Mouse (Mus musculus) embryonic fibroblast, embryonic 13.5 days (primary cell): ENCODE data around the gene Ptpn13. TPM values are rescaled to one million over a fixed set of nuclear protein-coding genes. Genes with fewer than 3 reads are reported as not detected.

Experiments
- H3K27ac ChIP-seq: 2 replicates; pipeline ENCODE4 v1.5.1; 2012; ENCODE audit warnings: low read length, control low read depth, inconsistent platforms; ENCODE audit not compliant: insufficient read depth
- H3K4me1 ChIP-seq: 2 replicates; pipeline ENCODE4 v1.6.1; 2011; ENCODE audit warnings: low read length; ENCODE audit not compliant: control insufficient read depth, insufficient read depth
- H3K4me3 ChIP-seq: 2 replicates; pipeline ENCODE4 v1.5.1; 2011; ENCODE audit warnings: mild to moderate bottlenecking, control low read depth, low read length; ENCODE audit not compliant: insufficient read depth
- CTCF ChIP-seq: IDR thresholded peaks from 2 replicates; pipeline ENCODE4 v1.5.1; 2011; ENCODE audit warnings: mild to moderate bottlenecking, control low read depth, low read length, moderate library complexity, borderline replicate concordance; ENCODE audit not compliant: insufficient read depth
- POLR2A ChIP-seq: IDR thresholded peaks from 2 replicates; pipeline ENCODE4 v1.6.1; 2011; ENCODE audit warnings: low read depth, mild to moderate bottlenecking, control low read depth, low read length, moderate library complexity
- polyA plus RNA-seq: library from polyadenylated mRNA; stranded (reverse); fragments of >200 nt; gene quantifications from 2 replicates; pipeline ENCODE4 v1.2.4, GENCODE M21; 2011; ENCODE audit warnings: low read depth; ENCODE audit not compliant: missing spikeins, insufficient read length

The Ptpn13 gene
- polyA plus RNA-seq, 1 experiment = 10.6 TPM

DNA sequence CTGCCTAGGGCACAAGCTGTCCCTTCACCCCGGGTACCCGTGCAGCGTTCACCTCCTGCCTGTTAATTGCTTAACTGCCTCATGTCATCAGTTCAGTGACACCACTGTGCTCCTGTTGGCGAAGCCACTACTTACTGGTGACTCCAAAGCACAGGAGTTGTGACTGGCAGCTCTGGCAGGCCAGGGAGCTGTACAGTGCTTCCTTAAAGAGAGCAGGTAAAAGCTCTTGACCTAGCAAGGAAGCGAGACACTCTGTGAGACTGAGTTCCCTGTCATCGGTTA lies 102.4 kb downstream of the Ptpn13 start:
- peaks cover 3% of the 10 kb centered on the region; the same call in 1 of the 2 replicates for H3K4me1 ChIP-seq
- TF ChIP-seq CTCF (no peak), POLR2A (no peak)

DNA sequence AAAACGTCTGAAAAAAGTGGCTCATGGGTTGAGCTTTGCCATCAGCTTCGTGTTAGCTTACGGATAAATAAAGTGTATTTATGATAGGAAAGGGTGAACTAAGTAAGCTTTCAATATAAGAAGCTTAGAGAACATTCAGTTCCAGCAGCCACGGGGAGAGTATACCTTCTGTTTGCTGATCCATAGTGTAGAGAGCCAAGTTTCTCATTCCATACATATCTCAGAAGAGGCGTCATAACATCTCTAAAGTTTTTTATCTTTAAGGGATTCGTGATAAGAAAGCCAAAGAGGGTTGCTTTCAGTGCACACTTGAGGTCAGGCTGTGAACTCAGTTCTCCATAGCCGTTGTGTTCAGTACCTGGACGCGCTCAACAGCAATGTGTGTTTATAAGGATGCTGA lies 105.2 kb downstream of the Ptpn13 start:
- no peaks in the 10 kb centered on the region for H3K4me1 ChIP-seq
- H3K4me3 ChIP-seq = no peak overlapping the region
- TF ChIP-seq POLR2A (no peak), CTCF (no peak)
- no peak overlapping the region for H3K27ac ChIP-seq

More for the DNA sequence above, 102.4 kb downstream of the Ptpn13 start:
- no peak overlapping the region for H3K27ac ChIP-seq
- H3K4me3 ChIP-seq = no peak overlapping the region

GRCm38 (mm10) chr5:103532841-103533390 lies 107.9 kb downstream of the Ptpn13 start:
- Histone ChIP-seq H3K4me1 (no peaks in the 10 kb centered on the region), H3K4me3 (no peak overlapping the region), H3K27ac (no peak overlapping the region)
- no peak for TF ChIP-seq POLR2A
- TF ChIP-seq CTCF = no peak

GRCm38 (mm10) chr5:103534454-103534853 lies 109.5 kb downstream of the Ptpn13 start:
- no peaks in the 10 kb centered on the region for H3K4me1 ChIP-seq
- TF ChIP-seq POLR2A (no peak), CTCF (no peak)
- H3K27ac ChIP-seq = no peak overlapping the region

DNA sequence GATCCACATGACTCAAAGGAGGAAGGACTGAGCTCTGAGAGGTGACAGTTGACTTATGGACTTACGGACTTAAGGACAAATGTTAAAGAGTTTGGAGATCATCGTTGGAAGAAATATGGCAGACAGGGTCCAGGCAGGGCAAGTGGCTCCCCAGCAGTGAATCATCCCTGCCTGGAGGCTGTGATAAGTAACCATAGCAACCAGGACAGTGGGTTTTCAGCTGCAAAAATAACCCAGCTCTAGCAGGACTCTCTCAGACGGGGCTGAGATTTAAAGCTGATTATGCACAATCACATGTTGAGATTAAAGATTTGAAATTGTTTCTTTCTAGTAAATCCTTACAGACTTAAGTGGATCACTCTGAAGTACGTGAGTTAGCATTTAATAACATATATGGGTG lies 112.4 kb downstream of the Ptpn13 start:
- H3K4me1 ChIP-seq = no peaks in the 10 kb centered on the region
- H3K4me3 ChIP-seq = no peak overlapping the region
- H3K27ac ChIP-seq = no peak overlapping the region
- TF ChIP-seq CTCF (no peak), POLR2A (no peak)

More at GRCm38 (mm10) chr5:103534454-103534853, 109.5 kb downstream of the Ptpn13 start:
- H3K4me3 ChIP-seq = no peak overlapping the region

- no peaks in the 10 kb centered on the region for H3K4me1 ChIP-seq
- no peak for TF ChIP-seq CTCF
- no peak for TF ChIP-seq POLR2A
- no peak overlapping the region for H3K27ac ChIP-seq
- H3K4me3 ChIP-seq = no peak overlapping the region
Measured at GRCm38 (mm10) chr5:103540612-103541011, 115.6 kb downstream of the Ptpn13 start.

DNA sequence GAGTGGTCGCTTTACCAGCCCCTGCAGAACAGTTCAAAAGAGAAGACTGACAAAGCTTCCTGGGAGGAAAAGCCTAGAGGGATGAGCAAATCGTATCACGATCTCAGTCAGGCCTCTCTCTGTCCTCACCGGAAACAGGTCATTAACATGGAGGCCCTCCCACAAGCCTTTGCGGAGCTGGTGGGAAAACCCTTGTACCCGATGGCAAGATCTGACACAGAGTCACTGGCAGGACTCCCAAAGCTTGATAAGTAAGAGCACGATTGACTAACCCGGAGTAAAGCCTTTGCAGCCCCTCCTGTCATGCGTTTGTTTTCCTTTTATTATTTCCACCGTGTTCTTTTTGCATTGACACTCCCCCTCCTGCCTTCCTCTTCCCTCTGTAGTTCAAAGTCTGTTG lies 116.1 kb downstream of the Ptpn13 start:
- no peak for TF ChIP-seq CTCF
- TF ChIP-seq POLR2A = no peak
- H3K27ac ChIP-seq = no peak overlapping the region
- no peaks in the 10 kb centered on the region for H3K4me1 ChIP-seq

DNA sequence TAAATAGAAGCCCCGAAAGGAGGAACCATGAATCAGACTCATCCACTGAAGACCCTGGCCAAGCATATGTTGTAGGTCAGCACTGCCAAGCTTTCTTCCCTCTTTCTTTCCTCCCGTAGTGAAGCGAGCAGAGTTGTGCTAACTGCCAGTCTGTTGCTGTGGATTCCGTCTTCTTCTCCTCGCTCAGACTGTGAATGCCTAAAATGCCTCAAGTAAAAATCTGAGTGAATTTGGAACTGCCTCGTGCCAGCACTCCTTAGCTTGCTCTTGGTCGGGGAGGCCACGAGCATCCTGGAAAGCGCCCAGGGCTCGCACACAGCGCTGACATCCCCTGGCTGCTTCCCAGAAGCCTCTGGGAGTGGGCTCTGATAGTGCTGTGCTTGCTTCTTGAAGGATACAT lies 116.5 kb downstream of the Ptpn13 start:
- no peak for TF ChIP-seq POLR2A
- no peak for TF ChIP-seq CTCF
- Histone ChIP-seq H3K4me3 (no peak overlapping the region), H3K27ac (no peak overlapping the region), H3K4me1 (no peaks in the 10 kb centered on the region)

More for the DNA sequence above, 116.1 kb downstream of the Ptpn13 start:
- no peak overlapping the region for H3K4me3 ChIP-seq

- H3K4me1 ChIP-seq = no peaks in the 10 kb centered on the region
- H3K27ac ChIP-seq = no peak overlapping the region
- no peak overlapping the region for H3K4me3 ChIP-seq
- TF ChIP-seq POLR2A (no peak), CTCF (no peak)
Measured at GRCm38 (mm10) chr5:103545381-103546000, 120.5 kb downstream of the Ptpn13 start.

DNA sequence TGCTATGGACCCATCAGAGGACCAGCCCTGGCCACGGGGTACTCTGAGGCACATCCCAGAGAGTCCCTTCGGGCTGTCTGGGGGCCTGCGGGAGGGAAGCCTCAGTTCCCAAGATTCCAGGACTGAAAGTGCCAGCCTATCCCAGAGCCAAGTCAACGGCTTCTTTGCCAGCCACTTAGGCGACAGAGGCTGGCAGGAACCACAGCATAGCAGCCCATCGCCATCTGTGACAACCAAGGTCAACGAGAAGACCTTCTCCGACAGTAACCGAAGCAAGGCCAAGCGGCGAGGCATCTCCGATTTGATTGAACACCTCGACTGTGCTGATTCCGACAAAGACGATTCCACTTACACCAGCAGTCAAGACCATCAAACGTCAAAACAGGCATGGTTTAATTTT lies 129.8 kb downstream of the Ptpn13 start:
- Histone ChIP-seq H3K27ac (no peak overlapping the region), H3K4me1 (no peaks in the 10 kb centered on the region), H3K4me3 (no peak overlapping the region)
- no peak for TF ChIP-seq POLR2A
- TF ChIP-seq CTCF = no peak
